Mouse (Mus musculus): ENCODE measurements around the gene Arl4d.

GRCm38 (mm10) chr11:101679907-101680306 is 14.6 kb downstream of the Arl4d start:
- TF ChIP-seq CTCF (IDR thresholded peaks at IDR 0.05; ENCODE audit: low read depth): no peak
- TF ChIP-seq EP300 (IDR thresholded peaks at IDR 0.05; ENCODE audit: low read depth): no peak

All from heart, postnatal 0 days (tissue).